In the genomic region with DNA sequence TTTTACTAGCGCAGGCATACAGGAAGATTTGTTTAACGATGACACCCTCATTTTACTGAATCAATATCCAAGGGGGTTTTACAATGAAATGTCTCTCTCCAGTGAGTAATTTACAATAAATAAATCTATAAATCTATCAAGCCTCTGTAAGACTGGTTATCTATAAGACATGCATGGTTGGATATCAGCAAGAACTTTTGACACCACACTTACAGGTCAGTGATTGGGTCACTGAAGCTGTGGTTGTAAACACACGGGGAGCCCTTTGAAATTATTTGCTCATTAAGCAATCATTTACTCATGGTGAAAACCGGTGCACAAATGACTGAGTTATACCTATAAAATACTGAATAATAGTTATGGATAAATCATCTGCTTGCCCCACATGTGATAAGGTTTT, we compare ENCODE assay signal across 22 mouse cellular contexts.
"Had no signal": no experiment of that assay in that cellular context is flagged by ENCODE, and none has a peak within 500 bp of the region (broad histone marks: within the 10 kb centered on the region; RNA-seq: fewer than 3 reads in every experiment).

No protein-coding gene starts in this region.

- H3K4me2 ChIP-seq: liver, embryonic 11.5 days; liver, embryonic 13.5 days; liver, embryonic 15.5 days; lung, embryonic 15.5 days; midbrain, embryonic 12.5 days; stomach, embryonic 15.5 days had no signal

- DNase-seq: liver, embryonic 13.5 days; liver, postnatal 0 days; lung, adult 2 months; lung, postnatal 14 days; lung, postnatal 36 days; midbrain, embryonic 14.5 days; right cerebral cortex, postnatal 14 days; thymus, adult 2 months; thymus, postnatal 25 days; thymus, postnatal 4 days had no signal

- H3K36me3 ChIP-seq: liver, embryonic 13.5 days; liver, embryonic 15.5 days; lung, embryonic 15.5 days; midbrain, embryonic 10.5 days; midbrain, embryonic 12.5 days; stomach, embryonic 15.5 days had no signal

- H3K4me3 ChIP-seq: liver, embryonic 13.5 days; liver, embryonic 15.5 days; lung, embryonic 15.5 days; megakaryocyte, embryonic 14.5 days; midbrain, embryonic 10.5 days; midbrain, embryonic 12.5 days; myocyte; stomach, embryonic 15.5 days had no signal

- H3K9ac ChIP-seq: liver, embryonic 13.5 days; liver, embryonic 15.5 days; liver, postnatal 0 days; lung, embryonic 15.5 days; midbrain, embryonic 12.5 days; stomach, embryonic 15.5 days had no signal

- H3K27me3 ChIP-seq: liver, embryonic 13.5 days; liver, embryonic 15.5 days; lung, embryonic 15.5 days; megakaryocyte, embryonic 14.5 days; midbrain, embryonic 12.5 days; stomach, embryonic 15.5 days had no signal

- H3K27ac ChIP-seq: liver, embryonic 13.5 days; liver, embryonic 15.5 days; lung, embryonic 15.5 days; macrophage; midbrain, embryonic 10.5 days; midbrain, embryonic 12.5 days; stomach, embryonic 15.5 days; stomach, postnatal 0 days had no signal

- H3K9me3 ChIP-seq: liver, embryonic 13.5 days; liver, embryonic 15.5 days; lung, embryonic 15.5 days; megakaryocyte, embryonic 14.5 days; midbrain, embryonic 10.5 days; midbrain, embryonic 12.5 days; stomach, embryonic 15.5 days had no signal

- H3K4me1 ChIP-seq: liver, embryonic 13.5 days; liver, embryonic 15.5 days; lung, embryonic 15.5 days; megakaryocyte, embryonic 14.5 days; midbrain, embryonic 10.5 days; midbrain, embryonic 12.5 days; stomach, embryonic 15.5 days had no signal

- ATAC-seq: liver, postnatal 0 days; lung, postnatal 0 days; midbrain, embryonic 16.5 days had no signal
